Mouse (Mus musculus) heart, embryonic 16.5 days (tissue): ENCODE data around the gene Cacna1c. TPM values are rescaled to one million over a fixed set of nuclear protein-coding genes. Genes with fewer than 3 reads are reported as not detected.

Experiments
- ATAC-seq: fragments of 200-750 bp; cut with Nextera tagmentation; replicated peaks from 2 replicates; pipeline ENCODE4 v1.8.0; 2017; ENCODE audit warnings: moderate number of reproducible peaks; ENCODE audit not compliant: insufficient read depth, low FRiP score; ENCODE audit errors: extremely low read depth
- H3K27ac ChIP-seq: fragments of 300-500 bp; sonication (generic); 2 replicates; pipeline ENCODE4 v1.5.1; 2014; ENCODE audit warnings: mild to moderate bottlenecking, low read length, control low read depth, moderate library complexity
- H3K27me3 ChIP-seq: fragments of 300-500 bp; sonication (generic); 2 replicates; pipeline ENCODE4 v1.6.1; 2014; ENCODE audit warnings: low read length, mixed read lengths; ENCODE audit not compliant: control insufficient read depth, insufficient read depth
- H3K36me3 ChIP-seq: fragments of 300-500 bp; sonication (generic); 2 replicates; pipeline ENCODE4 v1.6.1; 2014; ENCODE audit not compliant: control insufficient read depth, insufficient read depth
- H3K4me1 ChIP-seq: fragments of 300-500 bp; sonication (generic); 2 replicates; pipeline ENCODE4 v1.6.1; 2014; ENCODE audit warnings: low read length, mixed read lengths; ENCODE audit not compliant: control insufficient read depth, insufficient read depth
- H3K4me2 ChIP-seq: fragments of 300-500 bp; sonication (generic); 2 replicates; pipeline ENCODE4 v1.6.1; 2014; ENCODE audit warnings: low read depth, mild to moderate bottlenecking, control low read depth, low read length
- H3K4me3 ChIP-seq: fragments of 300-500 bp; sonication (generic); 2 replicates; pipeline ENCODE4 v1.5.1; 2014; ENCODE audit warnings: mild to moderate bottlenecking, control low read depth, low read length
- H3K9ac ChIP-seq: fragments of 300-500 bp; sonication (generic); 2 replicates; pipeline ENCODE4 v1.6.1; 2014; ENCODE audit warnings: low read length, control low read depth
- H3K9me3 ChIP-seq: fragments of 300-500 bp; sonication (generic); replicated peaks from 2 replicates; pipeline ENCODE4 v1.6.1; 2016; ENCODE audit warnings: low read length; ENCODE audit not compliant: control insufficient read depth
- WGBS: fragments of 180-500 bp; shearing (Covaris S2); extraction: QIAGEN DNeasy Blood & Tissue Kit; methylation state at CpG from one replicate; pipeline ENCODE4 v1.1.7; 2014; 5-methylcytosine and 5-hydroxymethylcytosine counted together
- polyA plus RNA-seq: library from polyadenylated mRNA; unstranded; fragments of >200 nt; fragmentation: Nextera tagmentation; extraction: Ambion mirVana; gene quantifications from 2 replicates; pipeline ENCODE4 v1.2.1, GENCODE M21; 2015

The Cacna1c gene
- polyA plus RNA-seq, 1 experiment from 2014 or later: 66.2 TPM

- ATAC-seq: no peak
- Histone ChIP-seq H3K27me3 (peaks cover 3% of the 10 kb centered on the region), H3K4me1 (peaks cover 37% of the 10 kb centered on the region), H3K4me2 (no peak overlapping the region), H3K36me3 (no peaks in the 10 kb centered on the region), H3K9me3 (no peaks in the 10 kb centered on the region), H3K4me3 (no peak overlapping the region), H3K9ac (no peak overlapping the region), H3K27ac (no peak overlapping the region)
- WGBS: 74% methylated on average over 5 of the region's 5 CpGs
These were observed 85.8 kb downstream of the Cacna1c start for GRCm38 (mm10) chr6:119110369-119110768.

GRCm38 (mm10) chr6:119108466-119109394 lies 87.5 kb downstream of the Cacna1c start:
- Histone ChIP-seq H3K4me1 (peaks cover 39% of the 10 kb centered on the region), H3K9me3 (no peaks in the 10 kb centered on the region), H3K36me3 (no peaks in the 10 kb centered on the region), H3K9ac (peak overlapping the region; percentile 79), H3K4me3 (peak overlapping the region; percentile 74), H3K27me3 (peaks cover 3% of the 10 kb centered on the region), H3K27ac (peak overlapping the region; percentile 49), H3K4me2 (peak overlapping the region; percentile 99)
- peak; percentile 59 for ATAC-seq
- WGBS: under 1% methylated on average over 36 of the region's 93 CpGs

- Histone ChIP-seq H3K27ac (peak overlapping the region; percentile 49), H3K9ac (peak overlapping the region; percentile 79), H3K4me2 (peak overlapping the region; percentile 99), H3K4me1 (peaks cover 36% of the 10 kb centered on the region), H3K4me3 (peak overlapping the region; percentile 74), H3K27me3 (peaks cover 3% of the 10 kb centered on the region), H3K9me3 (no peaks in the 10 kb centered on the region), H3K36me3 (no peaks in the 10 kb centered on the region)
- ATAC-seq: no peak
- 1% methylated on average over 50 of the region's 58 CpGs for WGBS
These were observed 88.3 kb downstream of the Cacna1c start for GRCm38 (mm10) chr6:119107856-119108465.

- Histone ChIP-seq H3K9me3 (no peaks in the 10 kb centered on the region), H3K27me3 (peaks cover 3% of the 10 kb centered on the region), H3K4me3 (peak overlapping the region; percentile 74), H3K36me3 (no peaks in the 10 kb centered on the region), H3K4me1 (peaks cover 42% of the 10 kb centered on the region), H3K9ac (peak overlapping the region; percentile 79), H3K4me2 (peak overlapping the region; percentile 99), H3K27ac (no peak overlapping the region)
- no peak for ATAC-seq
- under 1% methylated on average over 69 of the region's 69 CpGs for WGBS
These were observed 88.9 kb downstream of the Cacna1c start for GRCm38 (mm10) chr6:119107140-119107855.

GRCm38 (mm10) chr6:119106726-119107125 lies 89.5 kb downstream of the Cacna1c start:
- Histone ChIP-seq H3K9ac (no peak overlapping the region), H3K36me3 (no peaks in the 10 kb centered on the region), H3K27ac (no peak overlapping the region; the same call in 1 of the 2 replicates), H3K4me3 (peak overlapping the region; percentile 74), H3K9me3 (no peaks in the 10 kb centered on the region), H3K4me2 (peak overlapping the region; percentile 99), H3K4me1 (peaks cover 45% of the 10 kb centered on the region), H3K27me3 (peaks cover 3% of the 10 kb centered on the region)
- no peak for ATAC-seq
- WGBS: 36% methylated on average over 7 of the region's 7 CpGs

- no peak overlapping the region for H3K4me2 ChIP-seq
- 39% methylated on average over 11 of the region's 11 CpGs for WGBS
These were observed 90.3 kb downstream of the Cacna1c start for GRCm38 (mm10) chr6:119105651-119106595.

GRCm38 (mm10) chr6:119104246-119104645 lies 92.0 kb downstream of the Cacna1c start:
- Histone ChIP-seq H3K9ac (no peak overlapping the region), H3K27me3 (peaks cover 3% of the 10 kb centered on the region), H3K4me3 (no peak overlapping the region), H3K36me3 (no peaks in the 10 kb centered on the region), H3K27ac (no peak overlapping the region), H3K4me2 (no peak overlapping the region), H3K4me1 (peaks cover 54% of the 10 kb centered on the region), H3K9me3 (no peaks in the 10 kb centered on the region)
- 36% methylated on average over 8 of the region's 8 CpGs for WGBS
- ATAC-seq: no peak

More at GRCm38 (mm10) chr6:119105651-119106595, 90.3 kb downstream of the Cacna1c start:
- Histone ChIP-seq H3K4me3 (no peak overlapping the region), H3K36me3 (no peaks in the 10 kb centered on the region), H3K9me3 (no peaks in the 10 kb centered on the region), H3K27ac (no peak overlapping the region), H3K4me1 (peaks cover 51% of the 10 kb centered on the region), H3K27me3 (peaks cover 3% of the 10 kb centered on the region), H3K9ac (no peak overlapping the region)
- ATAC-seq: no peak

- no peak overlapping the region for H3K4me2 ChIP-seq
- H3K27ac ChIP-seq: no peak overlapping the region
- WGBS: 74% methylated on average over 9 of the region's 9 CpGs
- H3K36me3 ChIP-seq: no peaks in the 10 kb centered on the region
- H3K4me3 ChIP-seq: no peak overlapping the region
- H3K4me1 ChIP-seq: peaks cover 60% of the 10 kb centered on the region
- no peak for ATAC-seq
- H3K9ac ChIP-seq: no peak overlapping the region
- H3K9me3 ChIP-seq: no peaks in the 10 kb centered on the region
- H3K27me3 ChIP-seq: peaks cover 3% of the 10 kb centered on the region
These were observed 93.3 kb downstream of the Cacna1c start for GRCm38 (mm10) chr6:119102936-119103335.
